In the genomic region with DNA sequence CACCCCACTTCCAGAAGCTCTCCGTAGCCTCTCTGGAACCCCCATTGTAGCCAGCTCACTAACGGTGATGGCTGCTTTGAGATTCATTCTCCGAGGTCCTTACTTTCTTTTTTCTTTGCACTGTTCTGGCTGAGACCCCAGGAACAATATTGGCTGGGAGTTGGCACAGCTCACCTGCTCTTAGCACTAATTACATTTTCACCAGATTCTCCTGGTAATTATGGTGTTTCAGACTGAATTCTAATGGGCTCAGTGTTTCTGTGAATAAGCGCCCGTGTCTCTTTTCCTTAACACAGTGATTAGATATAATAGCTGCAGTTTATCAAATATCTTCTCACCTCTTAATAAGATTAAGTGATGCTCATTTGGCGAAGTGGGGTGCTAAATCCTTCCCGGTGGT, we compare ENCODE assay signal across 27 mouse cellular contexts.
DNase-seq lines count a peak whose midpoint lies in the region; ATAC-seq and TF ChIP-seq lines count a peak whose summit lies in the region.
"Had no signal": no experiment of that assay in that cellular context is flagged by ENCODE, and none has a peak within 500 bp of the region (broad histone marks: within the 10 kb centered on the region; RNA-seq: fewer than 3 reads in every experiment).

No protein-coding gene starts in this region.

- H3K4me1 ChIP-seq in forebrain, embryonic 13.5 days: peaks cover 4% of the 10 kb centered on the region; the same call in 1 of the 2 replicates
- 0 out of 2 replicates have a peak, but pooled peaks cover 5% of the 10 kb centered on the region for H3K4me1 ChIP-seq in forebrain, embryonic 15.5 days
- H3K4me1 ChIP-seq in forebrain, embryonic 16.5 days (replicated peaks; ENCODE audit: control insufficient read depth, insufficient read depth, low read length): peaks cover 7% of the 10 kb centered on the region
- no peaks in the 10 kb centered on the region for H3K4me1 ChIP-seq in forebrain, embryonic 11.5 days (replicated peaks; ENCODE audit: control insufficient read depth, insufficient read depth, low read length)
- H3K4me1 ChIP-seq in midbrain, postnatal 0 days (ENCODE audit: insufficient read depth, low read length): no peaks in the 10 kb centered on the region
- H3K4me1 ChIP-seq in midbrain, embryonic 11.5 days (ENCODE audit: control insufficient read depth, insufficient read depth, low read length): no peaks in the 10 kb centered on the region
- H3K4me1 ChIP-seq: embryonic facial prominence, embryonic 13.5 days; embryonic facial prominence, embryonic 15.5 days had no signal

- no peak overlapping the region for H3K4me2 ChIP-seq in forebrain, embryonic 13.5 days
- no peak overlapping the region for H3K4me2 ChIP-seq in forebrain, embryonic 15.5 days (replicated peaks)
- H3K4me2 ChIP-seq in forebrain, embryonic 16.5 days (ENCODE audit: low read length): no peak overlapping the region
- no peak overlapping the region for H3K4me2 ChIP-seq in forebrain, embryonic 11.5 days (ENCODE audit: low read depth, low read length, severe bottlenecking)
- H3K4me2 ChIP-seq in midbrain, postnatal 0 days (ENCODE audit: low read depth, low read length, poor library complexity, severe bottlenecking): no peak overlapping the region
- H3K4me2 ChIP-seq in midbrain, embryonic 11.5 days: no peak overlapping the region
- H3K4me2 ChIP-seq: embryonic facial prominence, embryonic 13.5 days; embryonic facial prominence, embryonic 15.5 days had no signal

- no peak overlapping the region for H3K4me3 ChIP-seq in forebrain, embryonic 13.5 days
- no peak overlapping the region for H3K4me3 ChIP-seq in forebrain, embryonic 15.5 days
- no peak overlapping the region for H3K4me3 ChIP-seq in forebrain, embryonic 16.5 days (replicated peaks; ENCODE audit: low read length)
- no peak overlapping the region for H3K4me3 ChIP-seq in forebrain, embryonic 11.5 days (ENCODE audit: low read depth, low read length)
- H3K4me3 ChIP-seq in midbrain, postnatal 0 days (ENCODE audit: low read depth, low read length): no peak overlapping the region
- no peak overlapping the region for H3K4me3 ChIP-seq in midbrain, embryonic 11.5 days (ENCODE audit: low read depth, low read length)
- H3K4me3 ChIP-seq: embryonic facial prominence, embryonic 13.5 days; embryonic facial prominence, embryonic 15.5 days; erythroblast, embryonic 14.5 days had no signal

- H3K36me3 ChIP-seq in forebrain, embryonic 13.5 days (ENCODE audit: poor library complexity, severe bottlenecking): no peaks in the 10 kb centered on the region
- no peaks in the 10 kb centered on the region for H3K36me3 ChIP-seq in forebrain, embryonic 15.5 days
- H3K36me3 ChIP-seq in forebrain, embryonic 16.5 days (ENCODE audit: control insufficient read depth, insufficient read depth): no peaks in the 10 kb centered on the region
- H3K36me3 ChIP-seq in forebrain, embryonic 11.5 days (ENCODE audit: control insufficient read depth, insufficient read depth, low read length): no peaks in the 10 kb centered on the region
- H3K36me3 ChIP-seq in midbrain, postnatal 0 days (ENCODE audit: insufficient read depth, low read length): no peaks in the 10 kb centered on the region
- no peaks in the 10 kb centered on the region for H3K36me3 ChIP-seq in midbrain, embryonic 11.5 days (ENCODE audit: control insufficient read depth, insufficient read depth, low read length)
- H3K36me3 ChIP-seq: embryonic facial prominence, embryonic 13.5 days; embryonic facial prominence, embryonic 15.5 days; G1E had no signal

- no peaks in the 10 kb centered on the region for H3K9me3 ChIP-seq in forebrain, embryonic 13.5 days (replicated peaks)
- no peaks in the 10 kb centered on the region for H3K9me3 ChIP-seq in forebrain, embryonic 15.5 days
- H3K9me3 ChIP-seq in forebrain, embryonic 16.5 days (ENCODE audit: control insufficient read depth, low read length): no peaks in the 10 kb centered on the region
- H3K9me3 ChIP-seq in forebrain, embryonic 11.5 days (ENCODE audit: control insufficient read depth, low read length): no peaks in the 10 kb centered on the region
- no peaks in the 10 kb centered on the region for H3K9me3 ChIP-seq in midbrain, postnatal 0 days (ENCODE audit: low read length)
- H3K9me3 ChIP-seq in midbrain, embryonic 11.5 days (ENCODE audit: control insufficient read depth, low read length): no peaks in the 10 kb centered on the region
- H3K9me3 ChIP-seq: embryonic facial prominence, embryonic 13.5 days; embryonic facial prominence, embryonic 15.5 days had no signal

- TF ChIP-seq CTCF in midbrain, postnatal 0 days (IDR thresholded peaks at IDR 0.05): no peak

- H3K27ac ChIP-seq in forebrain, embryonic 13.5 days: no peak overlapping the region
- H3K27ac ChIP-seq in forebrain, embryonic 15.5 days (replicated peaks): no peak overlapping the region
- H3K27ac ChIP-seq in forebrain, embryonic 16.5 days (ENCODE audit: low read length): no peak overlapping the region
- no peak overlapping the region for H3K27ac ChIP-seq in forebrain, embryonic 11.5 days (ENCODE audit: low read depth, low read length)
- no peak overlapping the region for H3K27ac ChIP-seq in midbrain, postnatal 0 days (ENCODE audit: low read depth, low read length)
- H3K27ac ChIP-seq in midbrain, embryonic 11.5 days (ENCODE audit: low read depth, low read length): no peak overlapping the region
- H3K27ac ChIP-seq: embryonic facial prominence, embryonic 13.5 days; embryonic facial prominence, embryonic 15.5 days had no signal

- ATAC-seq in forebrain, embryonic 13.5 days: 0 out of 2 replicates have a peak, but pooled peaks have one; percentile 53
- ATAC-seq in forebrain, embryonic 15.5 days (replicated peaks): no peak
- peak; percentile 76; the same call in 1 of the 2 replicates for ATAC-seq in forebrain, embryonic 16.5 days
- ATAC-seq in forebrain, embryonic 11.5 days (replicated peaks; ENCODE audit: low FRiP score): no peak
- ATAC-seq in midbrain, postnatal 0 days (ENCODE audit: low FRiP score): no peak
- no peak for ATAC-seq in midbrain, embryonic 11.5 days (ENCODE audit: low FRiP score)
- ATAC-seq: activated CD4-positive, CD25-positive, alpha-beta regulatory T cell, adult 4 months; CD4-positive, CD25-positive, alpha-beta regulatory T cell, adult 4 months; Patski had no signal

- H3K27me3 ChIP-seq in forebrain, embryonic 13.5 days: peaks cover 30% of the 10 kb centered on the region
- H3K27me3 ChIP-seq in forebrain, embryonic 15.5 days: peaks cover 22% of the 10 kb centered on the region
- H3K27me3 ChIP-seq in forebrain, embryonic 16.5 days (replicated peaks; ENCODE audit: control insufficient read depth, insufficient read depth, low read length): peaks cover 17% of the 10 kb centered on the region
- H3K27me3 ChIP-seq in forebrain, embryonic 11.5 days (ENCODE audit: control insufficient read depth, insufficient read depth, low read length): no peaks in the 10 kb centered on the region
- H3K27me3 ChIP-seq in midbrain, postnatal 0 days (ENCODE audit: insufficient read depth, low read length): no peaks in the 10 kb centered on the region
- H3K27me3 ChIP-seq in midbrain, embryonic 11.5 days (ENCODE audit: control insufficient read depth, insufficient read depth, low read length): no peaks in the 10 kb centered on the region
- H3K27me3 ChIP-seq: CH12.LX; embryonic facial prominence, embryonic 13.5 days; embryonic facial prominence, embryonic 15.5 days; Patski had no signal

- 36% methylated on average over 7 of the region's 7 CpGs for WGBS in forebrain, embryonic 13.5 days
- WGBS in forebrain, embryonic 15.5 days: 19% methylated on average over 7 of the region's 7 CpGs
- WGBS in forebrain, embryonic 16.5 days: 22% methylated on average over 7 of the region's 7 CpGs
- WGBS in forebrain, embryonic 11.5 days: 78% methylated on average over 7 of the region's 7 CpGs
- WGBS in midbrain, postnatal 0 days: 62% methylated on average over 7 of the region's 7 CpGs
- 86% methylated on average over 7 of the region's 7 CpGs for WGBS in midbrain, embryonic 11.5 days

- H3K9ac ChIP-seq in forebrain, embryonic 13.5 days: no peak overlapping the region
- no peak overlapping the region for H3K9ac ChIP-seq in forebrain, embryonic 15.5 days (replicated peaks)
- H3K9ac ChIP-seq in forebrain, embryonic 16.5 days (replicated peaks; ENCODE audit: low read depth, low read length): no peak overlapping the region
- H3K9ac ChIP-seq in forebrain, embryonic 11.5 days (ENCODE audit: low read length): no peak overlapping the region
- no peak overlapping the region for H3K9ac ChIP-seq in midbrain, postnatal 0 days (replicated peaks; ENCODE audit: low read length, poor library complexity, severe bottlenecking)
- H3K9ac ChIP-seq in midbrain, embryonic 11.5 days (ENCODE audit: low read length): no peak overlapping the region
- H3K9ac ChIP-seq: embryonic facial prominence, embryonic 13.5 days; embryonic facial prominence, embryonic 15.5 days had no signal

- no peak for DNase-seq in forebrain, embryonic 11.5 days (ENCODE audit: low spot score)
- peak; percentile 43 for DNase-seq in heart, adult 11 months
- no peak for DNase-seq in heart, adult 8-10 months (ENCODE audit: low spot score)
- peak; percentile 12 for DNase-seq in midbrain, postnatal 0 days (ENCODE audit: low spot score)
- no peak for DNase-seq in midbrain, embryonic 11.5 days (ENCODE audit: low spot score, missing footprints)
- DNase-seq: adrenal gland, adult 8-10 months; adrenal gland, postnatal 14 days; adrenal gland, postnatal 36 days; B cell, adult 2 months; cerebellum, adult 11 months; cerebellum, adult 18-20 months; cerebellum, adult 8-10 months; cerebellum, adult 9-11 months; cerebellum, postnatal 14 days; cerebellum, postnatal 36 days; embryo, embryonic 11 days had no signal

Comparison
In these comparisons a context has a peak if more than half of its experiments do, and no peak if none do; other contexts are left out.
1. ATAC-seq: peak in forebrain, embryonic 13.5 days (single experiment) and forebrain, embryonic 16.5 days (single experiment); none in forebrain, embryonic 15.5 days (single experiment), forebrain, embryonic 11.5 days (single experiment), midbrain, postnatal 0 days (single experiment) and midbrain, embryonic 11.5 days (single experiment).
2. DNase-seq: peak in heart, adult 11 months (single experiment) and midbrain, postnatal 0 days (single experiment); none in forebrain, embryonic 11.5 days (single experiment), heart, adult 8-10 months (single experiment) and midbrain, embryonic 11.5 days (single experiment).